Mouse (Mus musculus) thymus, adult 2 months (tissue): Measurements from ENCODE around the gene Asap3.

Experiments used
- CTCF ChIP-seq: fragments of 200-500 bp; IDR thresholded peaks from 2 replicates; pipeline ENCODE4 v1.5.1; 2012; ENCODE audit warnings: mild to moderate bottlenecking, control low read depth, low read length, moderate library complexity, borderline replicate concordance; ENCODE audit not compliant: control insufficient read depth, poor library complexity, insufficient read depth; ENCODE audit errors: extremely low read depth
- POLR2A ChIP-seq: fragments of 200-500 bp; IDR thresholded peaks from 2 replicates; pipeline ENCODE4 v1.6.1; 2012; ENCODE audit warnings: mild to moderate bottlenecking, low read length, control low read depth, moderate library complexity; ENCODE audit not compliant: control insufficient read depth, poor library complexity, insufficient read depth; ENCODE audit errors: extremely low read depth

- TF ChIP-seq CTCF, result no peak
- no peak for TF ChIP-seq POLR2A
These were observed 35.8 kb upstream of the Asap3 start for GRCm38 (mm10) chr4:136170401-136170800.
